Mouse (Mus musculus): ENCODE measurements around the gene Fam243. TPM values are rescaled to one million over a fixed set of nuclear protein-coding genes. Genes with fewer than 3 reads are reported as not detected.

The Fam243 gene
- total RNA-seq, 4 experiments from 2014 or later = 0.24 to 0.86 (median 0.42) TPM

GRCm38 (mm10) chr16:92320361-92320760 lies 880 bp downstream of the Fam243 start:
- DNase-seq (ENCODE audit: low spot score) = no peak

- no peak for DNase-seq (ENCODE audit: low spot score)
Observed at GRCm38 (mm10) chr16:92319353-92320109, 1.7 kb downstream of the Fam243 start.

DNA sequence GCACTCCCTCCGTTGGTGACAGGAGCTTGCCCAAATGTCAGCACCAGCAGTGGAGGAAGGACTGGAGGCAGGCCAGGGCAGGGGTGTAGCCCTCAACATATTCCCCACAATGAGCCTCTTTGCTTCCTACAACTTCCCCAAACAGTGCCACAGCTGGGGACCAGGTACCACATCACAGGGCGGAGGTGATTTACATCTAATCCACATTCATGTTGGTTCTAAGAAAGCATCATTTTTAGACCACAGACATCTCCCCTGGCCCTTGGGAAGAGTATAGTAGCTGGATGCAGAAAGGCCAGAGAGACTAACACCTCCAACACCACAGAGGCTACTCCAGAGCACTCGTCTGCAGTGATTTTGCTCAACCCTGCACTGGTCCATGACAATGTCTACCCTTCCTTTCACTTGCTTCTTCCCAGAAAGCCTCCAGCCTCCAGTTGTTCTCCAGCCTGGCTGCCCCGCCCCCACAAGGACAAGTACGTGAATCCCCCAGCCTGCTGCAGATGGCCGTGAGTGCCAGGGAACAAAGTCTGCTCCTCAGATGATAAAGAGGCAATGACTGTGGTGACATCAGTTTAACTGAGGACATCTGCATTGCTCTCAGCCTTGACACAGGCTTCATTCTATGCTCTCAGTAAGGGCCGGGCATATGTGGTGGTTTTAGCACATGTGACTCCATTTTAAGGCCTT lies 5.0 kb downstream of the Fam243 start:
- no peak for DNase-seq (ENCODE audit: low spot score)

- peak; percentile 24 for DNase-seq (ENCODE audit: low spot score)
Observed at GRCm38 (mm10) chr16:92313953-92314741, 7.1 kb downstream of the Fam243 start.

- no peak for DNase-seq (ENCODE audit: low spot score)
Observed at GRCm38 (mm10) chr16:92309126-92309525, 12.1 kb downstream of the Fam243 start.

DNA sequence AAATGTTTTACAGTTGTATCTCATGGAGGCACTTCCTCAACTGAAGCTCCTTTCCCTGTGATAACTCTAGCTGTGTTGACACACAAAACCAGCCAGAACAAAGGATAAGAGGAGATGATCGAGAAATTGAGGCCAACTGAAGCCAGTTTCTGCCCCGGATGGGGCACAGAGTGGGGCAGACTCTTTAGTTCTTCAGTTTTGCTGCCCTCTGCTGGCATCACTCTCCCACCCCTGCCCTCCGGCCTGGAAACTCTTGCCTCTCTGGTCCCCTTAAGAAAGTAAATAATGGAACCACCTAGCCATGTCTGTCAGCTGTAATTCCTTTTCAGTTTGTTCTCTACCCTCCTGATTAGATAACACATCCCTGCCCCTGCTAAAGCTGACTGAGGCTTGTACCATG lies 13.3 kb downstream of the Fam243 start:
- DNase-seq (ENCODE audit: low spot score) = no peak

- no peak for DNase-seq (ENCODE audit: low spot score)
Observed at GRCm38 (mm10) chr16:92305519-92305918, 15.7 kb downstream of the Fam243 start.

DNA sequence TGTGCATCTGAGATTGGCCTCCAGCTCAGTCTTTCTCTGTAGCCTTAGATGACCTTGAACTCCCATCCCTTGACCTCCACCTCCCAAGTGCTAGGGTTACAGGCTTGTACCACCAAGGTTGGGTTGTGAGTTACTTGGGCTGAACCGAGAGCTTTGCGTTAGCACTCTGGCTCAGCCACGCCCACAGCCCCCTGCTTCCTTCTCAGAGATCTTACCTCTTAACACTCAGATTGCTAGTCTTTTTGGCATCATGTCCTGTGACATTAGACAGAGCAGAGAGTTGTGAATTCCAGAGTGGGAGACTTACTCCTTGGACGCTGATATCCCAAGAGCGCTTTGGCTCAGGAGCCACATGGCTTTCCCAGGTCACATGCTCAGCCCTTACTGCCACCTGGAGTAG lies 18.7 kb downstream of the Fam243 start:
- no peak for DNase-seq (ENCODE audit: low spot score)

DNA sequence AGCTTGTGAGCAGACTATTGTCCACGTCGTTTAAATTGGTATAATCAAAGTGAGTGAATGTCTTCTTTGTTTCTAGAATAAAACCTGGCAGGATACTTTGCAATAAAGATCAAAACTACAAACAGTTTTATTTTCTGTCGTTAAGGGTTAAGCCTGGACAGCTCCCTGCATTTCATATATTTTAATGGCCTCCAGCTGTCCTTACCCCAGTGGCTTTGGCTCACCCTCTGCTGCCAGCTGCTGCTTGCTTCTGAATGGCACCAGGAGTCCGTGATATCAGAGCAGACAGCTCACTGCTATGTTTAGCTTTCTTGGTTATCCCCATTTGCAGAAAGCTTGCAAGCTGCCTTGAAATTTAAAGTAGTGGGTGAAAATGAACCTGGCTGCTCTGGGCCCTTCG lies 19.3 kb downstream of the Fam243 start:
- DNase-seq (ENCODE audit: low spot score) = no peak

GRCm38 (mm10) chr16:92301412-92301806 lies 19.8 kb downstream of the Fam243 start:
- DNase-seq (ENCODE audit: low spot score) = no peak

GRCm38 (mm10) chr16:92300649-92301411 lies 20.4 kb downstream of the Fam243 start, which contains the start of gene Smim11:
TSS of gene Smim11 (plus strand) at chr16:92301286.
- peak; percentile 96 for DNase-seq (ENCODE audit: low spot score)

GRCm38 (mm10) chr16:92295328-92295727 lies 25.9 kb downstream of the Fam243 start:
- no peak for DNase-seq (ENCODE audit: low spot score)

DNA sequence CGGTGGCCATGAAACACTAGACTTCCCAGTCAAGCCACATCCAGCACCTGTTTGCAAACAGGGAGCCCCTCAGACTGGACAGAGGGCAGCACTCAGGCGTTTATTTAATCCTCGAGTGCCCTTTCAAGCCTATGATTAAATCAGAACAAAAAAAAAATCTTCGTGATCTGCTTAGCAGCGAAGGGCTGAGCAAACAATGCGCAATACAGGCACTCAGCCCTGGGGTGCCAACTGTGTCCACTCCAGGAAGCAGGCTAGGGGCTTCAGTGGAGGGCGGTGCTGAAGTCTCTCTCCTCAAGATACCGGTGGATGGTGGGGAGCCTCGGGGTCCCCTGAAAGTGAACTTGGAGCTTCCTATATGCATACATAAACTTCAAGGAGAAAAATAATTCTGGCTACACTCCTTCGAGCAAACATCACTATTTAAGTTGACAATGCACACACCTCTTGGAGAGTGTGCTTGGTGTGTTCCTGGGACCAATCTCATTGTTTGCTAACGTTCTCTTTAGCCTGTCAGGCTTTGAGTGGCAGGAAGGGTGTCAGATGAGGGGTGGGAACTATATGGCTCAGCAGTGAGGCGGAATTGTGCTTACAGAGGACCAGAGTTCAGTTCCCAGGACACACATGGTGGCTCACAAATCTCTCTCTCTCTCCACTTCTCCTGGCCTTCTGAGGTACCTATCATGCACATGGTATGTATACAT lies 26.8 kb downstream of the Fam243 start:
- no peak for DNase-seq (ENCODE audit: low spot score)

DNA sequence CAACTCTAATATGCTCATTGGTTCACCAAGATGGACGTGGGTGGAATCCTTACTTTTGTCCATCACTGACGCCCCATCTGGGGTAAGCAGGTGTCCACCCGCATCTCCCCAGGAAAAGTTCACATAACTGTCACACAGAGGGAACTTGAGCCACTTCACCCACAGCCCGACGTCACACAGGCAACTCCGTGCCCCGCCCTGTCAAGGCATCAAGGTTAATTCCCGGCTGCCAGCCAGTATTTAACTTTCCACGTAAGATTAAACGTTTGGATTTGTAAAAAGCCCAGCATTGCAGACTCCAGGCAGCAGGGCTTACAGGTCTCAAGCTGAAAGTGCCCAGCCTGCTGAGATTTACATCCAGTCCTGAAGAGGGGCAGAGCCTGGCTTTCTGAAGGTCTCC lies 29.1 kb downstream of the Fam243 start, which contains the start of gene Kcne2:
Gene Kcne2, plus strand, starts transcription at position 289 of the 400 bp plus-strand sequence.
- DNase-seq (ENCODE audit: low spot score) = no peak

- no peak for DNase-seq (ENCODE audit: low spot score)
Observed at GRCm38 (mm10) chr16:92290045-92290444, 31.2 kb downstream of the Fam243 start.

- no peak for DNase-seq (ENCODE audit: low spot score)
Observed at GRCm38 (mm10) chr16:92288778-92289177, 32.5 kb downstream of the Fam243 start.

- peak; percentile 78 for DNase-seq (ENCODE audit: low spot score)
Observed at GRCm38 (mm10) chr16:92286609-92287008, 34.6 kb downstream of the Fam243 start.

DNA sequence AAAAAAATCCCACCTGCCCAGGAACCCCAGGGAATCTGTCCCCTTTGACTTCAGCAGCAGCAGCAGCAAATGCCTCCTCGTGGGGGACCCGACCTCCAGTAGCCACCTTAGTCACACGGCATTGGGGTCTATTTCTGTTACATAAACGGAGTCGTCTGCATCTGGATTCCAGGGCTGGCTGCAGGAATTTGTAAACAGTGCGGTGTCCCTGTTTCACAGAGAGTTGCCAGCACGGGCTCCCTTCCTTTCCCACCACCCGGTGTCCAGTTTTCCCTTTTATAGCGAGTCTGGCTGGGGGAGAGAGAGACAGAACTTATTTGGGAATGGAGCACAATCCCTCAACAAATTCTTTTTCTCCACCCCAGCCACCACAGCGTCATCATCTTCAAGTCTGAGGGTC lies 36.2 kb downstream of the Fam243 start:
- no peak for DNase-seq (ENCODE audit: low spot score)

- DNase-seq (ENCODE audit: low spot score) = no peak
Observed at GRCm38 (mm10) chr16:92282671-92283070, 38.6 kb downstream of the Fam243 start.

- no peak for DNase-seq (ENCODE audit: low spot score)
Observed at GRCm38 (mm10) chr16:92275526-92275925, 45.7 kb downstream of the Fam243 start.

DNA sequence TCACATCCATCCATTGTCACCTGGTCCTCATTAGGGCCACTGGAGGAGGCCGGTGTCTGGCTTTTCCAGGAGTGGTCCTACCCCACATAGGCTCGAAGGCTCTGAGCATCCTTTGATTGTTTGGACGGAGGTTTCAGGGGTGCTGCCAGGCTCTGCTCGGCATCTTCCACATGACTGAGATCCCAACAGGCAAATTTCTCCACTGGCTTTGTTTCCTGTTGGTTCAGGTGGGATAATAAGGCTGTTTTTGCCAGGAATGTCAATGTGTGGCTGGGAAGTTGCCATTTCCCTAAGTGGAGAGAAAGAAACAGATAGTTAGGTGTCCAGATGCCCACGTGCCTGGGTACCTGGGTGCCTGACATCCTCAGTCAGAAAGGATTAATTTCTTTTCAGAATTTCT lies 46.7 kb downstream of the Fam243 start:
- no peak for DNase-seq (ENCODE audit: low spot score)
